Mouse (Mus musculus): ENCODE measurements around the gene Tmem135. TPM values are rescaled to one million over a fixed set of nuclear protein-coding genes. Genes with fewer than 3 reads are reported as not detected.

The Tmem135 gene
- polyA plus RNA-seq, 1 experiment from 2014 or later: 21.7 TPM

DNA sequence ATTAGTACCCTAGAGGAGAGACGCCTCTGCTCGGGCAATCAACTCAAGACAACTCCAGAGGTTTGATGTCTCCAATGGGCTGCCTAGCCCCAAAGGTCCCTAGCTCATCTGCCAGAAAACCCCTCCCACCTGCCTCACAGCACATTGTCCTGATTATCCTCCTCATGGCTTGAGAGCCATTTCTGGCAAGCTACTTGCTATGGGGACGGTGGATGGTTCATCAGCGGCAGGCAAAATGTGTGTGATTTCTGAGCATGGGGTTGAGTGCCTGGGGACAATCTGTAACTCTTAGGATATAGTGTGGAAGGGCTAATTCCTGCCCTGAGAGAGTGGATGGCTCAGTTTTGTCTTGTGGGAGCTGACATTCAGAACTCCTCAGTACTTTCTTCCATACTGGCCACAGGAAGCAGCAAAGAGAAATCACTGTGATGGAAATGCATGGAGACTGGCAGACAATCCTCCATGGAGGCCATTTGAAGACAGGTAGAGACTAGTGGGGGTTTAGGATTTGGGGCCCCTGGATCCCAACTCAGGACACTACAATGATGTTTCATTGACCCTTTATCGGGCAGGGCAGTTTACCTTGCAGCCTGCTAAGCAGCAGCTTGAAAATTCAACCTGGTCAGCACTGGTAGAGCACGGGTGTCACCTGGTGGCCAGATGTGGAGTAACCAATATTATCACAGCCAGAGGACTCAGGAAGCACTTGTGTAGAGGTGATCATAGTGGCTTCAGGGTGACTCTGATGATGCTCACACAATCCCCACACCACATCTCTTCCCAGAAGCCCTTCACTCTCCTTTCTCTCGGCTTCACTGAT is 277.7 kb downstream of the Tmem135 start:
- H3K9me3 ChIP-seq (ENCODE audit: low read length): no peaks in the 10 kb centered on the region
- no peak overlapping the region for H3K4me2 ChIP-seq (replicated peaks; ENCODE audit: low read depth, low read length)
- ATAC-seq: peak; percentile 65
- no peaks in the 10 kb centered on the region for H3K27me3 ChIP-seq (replicated peaks; ENCODE audit: insufficient read depth, low read length)
- DNase-seq (ENCODE audit: low spot score): peak; percentile 67
- H3K27ac ChIP-seq (ENCODE audit: low read length): no peak overlapping the region
- H3K4me1 ChIP-seq (ENCODE audit: insufficient read depth, low read depth, low read length): no peaks in the 10 kb centered on the region
- H3K36me3 ChIP-seq (ENCODE audit: insufficient read depth, low read length): no peaks in the 10 kb centered on the region
- no peak overlapping the region for H3K9ac ChIP-seq (replicated peaks; ENCODE audit: low read depth)
- H3K4me3 ChIP-seq (ENCODE audit: low read depth, low read length): no peak overlapping the region
- TF ChIP-seq EP300 (IDR thresholded peaks at IDR 0.05) (no peak), CTCF (IDR thresholded peaks at IDR 0.05) (peak; percentile 94)
- 55% methylated on average over 7 of the region's 7 CpGs for WGBS

DNA sequence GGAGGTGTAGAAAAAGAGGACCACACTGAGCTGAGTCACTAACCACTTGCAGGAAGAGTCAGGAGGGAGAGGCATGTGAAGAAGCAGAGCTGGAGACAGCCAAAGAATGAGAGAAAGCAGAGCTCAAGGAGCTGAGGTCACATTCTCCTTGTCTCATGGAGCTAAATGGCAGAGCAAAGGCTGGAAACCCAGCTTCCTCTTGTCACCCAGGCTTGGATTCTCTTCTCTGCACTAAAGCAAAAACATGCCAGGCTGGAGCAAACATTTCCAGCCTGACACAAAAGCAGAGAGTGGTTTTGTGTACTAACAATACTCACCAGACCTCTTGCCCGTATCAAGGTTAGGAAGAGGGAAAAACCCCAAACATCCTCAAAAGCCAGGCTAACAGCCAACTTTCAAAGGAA is 287.8 kb downstream of the Tmem135 start:
- Histone ChIP-seq H3K4me2 (replicated peaks; ENCODE audit: low read depth, low read length) (no peak overlapping the region), H3K9ac (replicated peaks; ENCODE audit: low read depth) (no peak overlapping the region), H3K27me3 (replicated peaks; ENCODE audit: insufficient read depth, low read length) (no peaks in the 10 kb centered on the region), H3K9me3 (ENCODE audit: low read length) (no peaks in the 10 kb centered on the region), H3K36me3 (ENCODE audit: insufficient read depth, low read length) (no peaks in the 10 kb centered on the region), H3K4me3 (ENCODE audit: low read depth, low read length) (no peak overlapping the region), H3K27ac (ENCODE audit: low read length) (0 out of 2 replicates have a peak overlapping the region, but pooled peaks have one; percentile 33), H3K4me1 (ENCODE audit: insufficient read depth, low read depth, low read length) (no peaks in the 10 kb centered on the region)
- WGBS: 35% methylated on average over 1 of the region's 1 CpGs
- peak; percentile 73 for ATAC-seq
- DNase-seq (ENCODE audit: low spot score): peak; percentile 19
- TF ChIP-seq CTCF (IDR thresholded peaks at IDR 0.05): no peak
- TF ChIP-seq EP300 (IDR thresholded peaks at IDR 0.05): peak; percentile 66; the same call in 1 of the 2 replicates

DNA sequence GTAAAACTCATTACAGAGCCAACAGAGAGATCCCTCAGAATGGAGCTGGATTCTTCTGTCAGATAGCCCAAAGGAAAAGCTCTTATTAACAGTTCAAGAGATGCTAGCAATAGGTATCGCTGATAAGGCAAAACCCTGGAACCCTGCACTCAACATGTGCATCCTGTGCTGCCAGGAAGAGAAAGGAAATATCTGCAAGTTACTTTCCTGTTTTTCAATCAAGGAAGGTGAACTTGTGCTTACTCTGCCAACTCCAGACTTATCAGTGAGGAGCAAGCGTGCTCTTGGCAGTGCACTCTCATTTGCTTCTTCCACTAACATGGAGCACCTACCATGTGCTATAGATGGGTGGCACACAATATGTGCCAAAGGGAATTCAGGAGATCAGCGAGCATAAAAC is 288.4 kb downstream of the Tmem135 start:
- Histone ChIP-seq H3K4me1 (ENCODE audit: insufficient read depth, low read depth, low read length) (no peaks in the 10 kb centered on the region), H3K4me2 (replicated peaks; ENCODE audit: low read depth, low read length) (no peak overlapping the region), H3K9me3 (ENCODE audit: low read length) (no peaks in the 10 kb centered on the region), H3K36me3 (ENCODE audit: insufficient read depth, low read length) (no peaks in the 10 kb centered on the region), H3K27me3 (replicated peaks; ENCODE audit: insufficient read depth, low read length) (no peaks in the 10 kb centered on the region), H3K4me3 (ENCODE audit: low read depth, low read length) (no peak overlapping the region), H3K27ac (ENCODE audit: low read length) (no peak overlapping the region), H3K9ac (replicated peaks; ENCODE audit: low read depth) (no peak overlapping the region)
- ATAC-seq (peak; percentile 88), DNase-seq (ENCODE audit: low spot score) (peak; percentile 57)
- TF ChIP-seq EP300 (IDR thresholded peaks at IDR 0.05) (peak; percentile 95), CTCF (IDR thresholded peaks at IDR 0.05) (no peak)
- WGBS: 60% methylated on average over 3 of the region's 3 CpGs

DNA sequence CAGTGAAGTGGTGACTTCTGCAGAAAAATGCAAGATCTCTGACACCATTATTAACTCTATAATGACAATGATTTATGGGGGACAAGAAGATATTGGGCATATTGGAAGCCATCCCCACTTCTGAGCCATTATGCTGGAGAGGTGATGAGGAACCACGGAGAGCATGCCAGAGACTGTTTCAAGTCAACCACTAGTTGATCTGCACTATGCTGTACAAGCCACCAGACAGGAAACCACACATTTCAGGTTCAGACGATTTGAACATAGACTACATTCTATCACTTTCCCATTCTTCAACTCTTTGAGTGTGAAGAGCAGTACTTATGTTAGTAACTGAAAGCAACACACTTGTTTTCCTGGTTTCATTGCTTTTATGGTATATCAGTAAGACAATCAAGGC is 297.6 kb downstream of the Tmem135 start:
- Histone ChIP-seq H3K27ac (ENCODE audit: low read length) (no peak overlapping the region), H3K27me3 (replicated peaks; ENCODE audit: insufficient read depth, low read length) (no peaks in the 10 kb centered on the region), H3K9ac (replicated peaks; ENCODE audit: low read depth) (no peak overlapping the region), H3K4me1 (ENCODE audit: insufficient read depth, low read depth, low read length) (no peaks in the 10 kb centered on the region), H3K4me3 (ENCODE audit: low read depth, low read length) (no peak overlapping the region), H3K9me3 (ENCODE audit: low read length) (no peaks in the 10 kb centered on the region), H3K4me2 (replicated peaks; ENCODE audit: low read depth, low read length) (no peak overlapping the region), H3K36me3 (ENCODE audit: insufficient read depth, low read length) (no peaks in the 10 kb centered on the region)
- ATAC-seq (no peak), DNase-seq (ENCODE audit: low spot score) (no peak)
- 79% methylated on average over 2 of the region's 2 CpGs for WGBS
- TF ChIP-seq CTCF (IDR thresholded peaks at IDR 0.05) (no peak), EP300 (IDR thresholded peaks at IDR 0.05) (no peak)

DNA sequence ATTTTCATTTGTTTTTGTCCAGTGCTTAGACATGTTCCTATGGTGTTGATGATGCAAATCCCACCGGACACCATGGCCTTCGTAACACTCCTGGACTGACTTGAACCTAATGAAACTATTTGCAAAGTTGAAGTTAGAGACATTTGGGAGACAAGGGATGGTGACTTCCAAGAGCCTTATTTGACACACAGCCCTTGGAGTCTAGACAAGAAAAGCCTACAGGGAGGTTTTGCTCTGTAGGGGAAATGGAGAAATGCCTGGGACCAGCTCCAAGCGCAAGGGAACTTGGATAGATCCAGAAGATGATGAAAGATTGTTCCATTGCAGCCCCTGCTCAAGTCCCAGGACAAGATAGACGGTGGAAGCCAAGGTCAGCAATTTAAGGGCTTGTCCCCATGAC is 304.3 kb downstream of the Tmem135 start:
- no peak for TF ChIP-seq EP300 (IDR thresholded peaks at IDR 0.05)
- H3K27me3 ChIP-seq (replicated peaks; ENCODE audit: insufficient read depth, low read length): no peaks in the 10 kb centered on the region
- peak; percentile 7 for DNase-seq (ENCODE audit: low spot score)
- ATAC-seq: no peak
- no peak overlapping the region for H3K4me2 ChIP-seq (replicated peaks; ENCODE audit: low read depth, low read length)
- H3K36me3 ChIP-seq (ENCODE audit: insufficient read depth, low read length): no peaks in the 10 kb centered on the region
- H3K4me3 ChIP-seq (ENCODE audit: low read depth, low read length): no peak overlapping the region
- no peaks in the 10 kb centered on the region for H3K4me1 ChIP-seq (ENCODE audit: insufficient read depth, low read depth, low read length)
- H3K9ac ChIP-seq (replicated peaks; ENCODE audit: low read depth): no peak overlapping the region
- H3K9me3 ChIP-seq (ENCODE audit: low read length): no peaks in the 10 kb centered on the region
- H3K27ac ChIP-seq (ENCODE audit: low read length): no peak overlapping the region
- 86% methylated on average over 4 of the region's 4 CpGs for WGBS

Small RNAs within 50 kb of the gene (microRNA-seq; reads per million reads assigned to microRNA genes)
- gene Gm22171: not detected
- gene Gm24659: not detected

Other genes starting within 250 kb of the Tmem135 start
- gene Fzd4, start 133 bp upstream of the Tmem135 start, polyA plus RNA-seq (2015; fragmentation: Nextera tagmentation; extraction: Ambion mirVana): 14.3 and 16.1 TPM in 2 replicates
- 78.6 and 86.6 TPM in 2 replicates for gene Prss23, start 123.0 kb upstream of the Tmem135 start, polyA plus RNA-seq (2015; fragmentation: Nextera tagmentation; extraction: Ambion mirVana)
- 2.9 and 3.2 TPM in 2 replicates for gene Me3, start 228.2 kb upstream of the Tmem135 start, polyA plus RNA-seq (2015; fragmentation: Nextera tagmentation; extraction: Ambion mirVana)